Mouse (Mus musculus) adrenal gland, postnatal 25 days (tissue): ENCODE results near the gene Ccdc175. TPM values are rescaled to one million over a fixed set of nuclear protein-coding genes. Genes with fewer than 3 reads are reported as not detected.

Experiments
- DNase-seq: peaks from one replicate; pipeline ENCODE4 v3.0.0; 2021; ENCODE audit warnings: mixed read lengths
- total RNA-seq: library from RNA; stranded (reverse); gene quantifications from 2 replicates; pipeline ENCODE4 v1.2.3, GENCODE M21; 2021

Gene Ccdc175
- total RNA-seq, 1 experiment from 2014 or later, result not detected

DNA sequence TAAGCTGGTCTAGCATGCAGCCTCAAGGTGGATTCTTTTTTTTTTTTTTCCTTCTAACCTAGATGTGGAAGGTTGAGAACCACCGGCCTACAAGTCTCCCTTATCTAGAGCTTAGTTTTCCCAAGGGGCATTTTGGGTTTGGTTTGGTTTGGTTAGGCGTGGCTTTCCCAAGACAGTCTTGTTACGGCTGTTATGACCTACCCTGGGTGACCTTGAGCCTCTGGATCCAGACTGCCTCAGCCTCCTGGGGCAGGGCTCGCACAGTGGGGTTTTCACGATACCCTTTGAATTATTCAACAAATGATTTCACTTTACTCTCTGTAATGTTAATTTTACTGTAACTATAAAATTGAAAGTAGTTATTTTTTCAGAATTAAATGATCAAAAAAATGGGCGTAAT lies 82.1 kb downstream of the Ccdc175 start:
- no peak for DNase-seq

DNA sequence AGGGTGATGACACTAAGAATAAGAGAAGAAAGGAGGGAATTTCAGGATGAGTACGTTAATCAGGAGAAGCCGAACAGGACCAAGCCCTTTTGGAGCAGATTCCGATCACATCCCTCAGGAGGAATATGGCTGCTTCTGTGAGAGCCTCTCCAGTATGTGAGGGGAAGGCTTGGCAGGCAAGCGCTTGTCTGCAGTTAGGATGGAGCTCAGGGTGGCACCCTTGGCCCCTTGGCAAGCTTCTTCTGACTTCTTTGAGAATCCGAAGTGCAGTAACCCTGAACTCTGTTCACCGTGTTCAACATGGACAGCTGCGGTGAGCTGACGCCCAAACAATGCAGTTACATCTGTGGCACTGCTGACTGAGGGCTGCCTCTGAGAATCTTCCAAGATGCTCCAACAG lies 87.9 kb downstream of the Ccdc175 start:
- DNase-seq, result no peak

DNA sequence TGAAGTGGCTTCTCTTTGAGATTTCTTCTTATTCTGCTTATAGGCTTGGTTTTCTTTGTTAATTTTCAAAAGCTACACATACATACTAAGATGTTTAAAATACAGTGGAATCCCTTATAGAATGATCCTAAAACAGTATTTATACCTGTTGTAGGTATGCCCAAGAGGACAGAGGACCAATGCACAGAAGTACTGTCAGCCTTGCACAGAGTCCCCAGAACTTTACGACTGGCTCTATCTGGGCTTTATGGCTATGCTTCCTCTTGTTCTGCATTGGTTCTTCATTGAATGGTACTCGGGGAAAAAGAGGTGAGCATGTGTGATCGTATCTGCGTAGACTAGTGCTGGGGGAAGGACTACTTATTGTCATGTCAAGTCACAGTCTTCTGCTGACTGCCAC lies 95.0 kb downstream of the Ccdc175 start:
- DNase-seq, result no peak

DNA sequence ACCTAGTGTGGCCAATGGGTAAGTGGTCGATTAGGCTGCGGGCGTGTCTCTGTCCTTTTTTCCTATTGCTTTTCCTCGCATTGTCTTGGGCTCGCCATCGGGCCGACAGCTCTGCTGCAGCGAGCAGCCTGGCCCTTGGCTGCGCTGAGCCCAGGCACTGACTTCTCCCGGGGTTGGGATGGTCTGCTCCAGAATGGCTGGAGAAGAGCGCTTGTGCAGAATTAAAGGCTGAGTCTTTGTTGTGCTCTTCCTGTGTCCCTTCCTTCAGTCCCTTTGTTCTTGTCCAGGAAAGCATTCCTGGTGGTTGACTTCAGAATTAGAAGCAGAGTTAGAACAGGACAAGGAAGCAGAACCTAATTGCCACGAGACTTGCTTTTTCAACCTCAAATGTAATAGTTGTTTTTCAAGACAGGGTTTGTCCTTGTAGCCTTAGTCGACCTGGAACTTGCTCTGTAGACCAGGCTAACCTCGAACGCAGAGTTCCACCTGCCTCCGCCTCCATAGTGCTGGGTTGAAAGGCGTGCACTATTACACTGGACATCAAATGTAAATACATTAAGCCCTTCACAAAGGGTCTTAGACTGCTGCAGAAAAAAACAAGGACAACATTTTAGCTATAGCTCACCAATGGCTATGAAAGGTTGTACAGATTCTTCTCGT lies 98.5 kb downstream of the Ccdc175 start:
- DNase-seq, result peak; percentile 4

DNA sequence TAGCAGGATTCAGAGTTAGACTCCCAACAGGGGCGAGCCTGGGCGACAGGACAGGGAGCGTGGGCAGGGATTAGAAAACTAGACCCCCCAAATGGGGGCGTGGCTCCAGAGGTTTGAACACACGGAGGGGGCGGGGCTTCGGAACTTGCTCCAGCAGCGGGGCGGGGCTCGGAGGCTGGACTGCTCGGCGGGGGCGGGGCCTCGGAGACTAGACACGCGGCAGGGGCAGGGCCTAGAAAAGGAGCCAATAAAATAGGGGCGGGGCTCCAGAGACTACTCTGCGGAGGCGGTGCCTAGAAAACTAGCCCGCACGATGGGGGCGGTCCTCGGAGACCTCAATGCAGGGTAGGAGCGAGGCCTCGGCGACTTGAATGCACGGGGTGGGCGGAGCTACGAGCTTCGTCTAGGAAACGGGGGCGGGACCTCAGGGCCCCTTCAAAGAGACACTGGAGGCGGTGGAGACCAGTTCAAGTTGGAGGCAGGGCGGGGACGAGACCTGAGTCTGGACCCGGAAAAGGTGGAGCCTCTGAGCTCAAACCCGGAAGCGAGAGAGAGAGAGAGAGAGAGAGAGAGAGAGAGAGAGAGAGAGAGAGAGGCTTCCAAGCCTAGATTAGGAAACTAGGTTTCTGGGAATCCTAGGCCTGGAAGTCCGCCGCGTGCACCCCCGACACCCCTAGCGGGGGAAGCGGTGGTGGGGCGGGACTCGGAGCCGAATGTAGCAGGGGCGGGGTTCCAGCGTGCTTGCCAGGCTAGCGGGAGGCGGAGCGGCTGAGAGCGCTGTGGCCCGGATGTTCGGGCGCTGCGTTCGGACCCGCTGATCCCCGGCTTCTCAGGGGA lies 99.3 kb downstream of the Ccdc175 start, which contains the start of the genes L3hypdh and Jkamp:
L3hypdh (minus strand) TSS at position 111 of the 837 bp plus-strand sequence.
Jkamp (plus strand) TSS at position 261 of the 837 bp plus-strand sequence.
- peak; percentile 100 for DNase-seq

DNA sequence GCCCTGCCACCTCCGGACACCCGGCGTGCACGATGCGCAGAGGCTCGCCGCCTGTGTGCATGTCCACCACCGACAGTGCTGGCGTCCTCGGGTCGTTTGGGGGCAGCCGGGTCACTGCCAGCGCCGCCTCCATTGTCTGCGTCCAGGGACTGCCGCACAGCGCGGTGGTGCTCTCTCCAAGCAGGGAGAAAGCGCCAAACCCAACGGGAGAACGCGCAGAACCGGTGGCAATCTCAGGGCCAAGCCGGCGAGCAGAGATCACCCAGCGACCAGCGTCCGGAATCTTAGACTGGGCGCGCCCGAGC lies 99.9 kb downstream of the Ccdc175 start:
- DNase-seq, result no peak

DNA sequence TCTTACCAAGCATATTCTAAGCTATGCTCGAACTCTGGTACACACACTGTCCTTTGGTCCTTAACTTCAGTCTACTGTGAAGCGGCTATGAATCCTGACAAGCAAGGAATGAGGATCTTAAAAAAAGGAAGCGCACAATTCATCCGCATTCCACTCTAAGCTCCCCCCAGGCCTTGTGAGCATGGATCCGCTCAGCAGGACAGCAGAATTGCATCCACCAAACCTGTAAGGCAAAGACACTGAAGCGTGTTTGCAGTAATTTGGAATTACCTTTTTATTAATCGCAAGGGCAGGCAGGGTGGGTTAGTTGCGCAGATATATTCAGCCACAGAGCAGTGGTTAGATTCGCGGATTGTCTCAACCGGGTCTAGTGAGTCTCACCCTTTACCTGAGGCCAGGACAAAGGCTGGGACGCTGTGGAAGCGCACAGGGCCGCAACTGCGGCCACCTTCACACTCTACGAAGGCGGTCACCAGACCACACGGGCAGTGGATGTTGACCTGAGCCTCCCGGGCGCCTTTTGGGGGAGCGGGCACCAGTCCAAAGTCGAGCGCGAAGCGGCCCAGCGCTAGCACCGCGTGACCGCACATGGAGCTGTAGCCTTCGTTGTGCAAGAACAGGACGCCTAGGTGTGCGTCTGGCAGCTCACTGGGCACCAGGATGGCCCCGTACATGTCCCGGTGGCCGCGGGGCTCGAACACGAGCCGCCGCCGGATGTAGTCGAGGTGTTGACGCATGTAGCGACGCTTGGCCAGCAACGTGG lies 100.4 kb downstream of the Ccdc175 start:
- DNase-seq, result peak; percentile 61

DNA sequence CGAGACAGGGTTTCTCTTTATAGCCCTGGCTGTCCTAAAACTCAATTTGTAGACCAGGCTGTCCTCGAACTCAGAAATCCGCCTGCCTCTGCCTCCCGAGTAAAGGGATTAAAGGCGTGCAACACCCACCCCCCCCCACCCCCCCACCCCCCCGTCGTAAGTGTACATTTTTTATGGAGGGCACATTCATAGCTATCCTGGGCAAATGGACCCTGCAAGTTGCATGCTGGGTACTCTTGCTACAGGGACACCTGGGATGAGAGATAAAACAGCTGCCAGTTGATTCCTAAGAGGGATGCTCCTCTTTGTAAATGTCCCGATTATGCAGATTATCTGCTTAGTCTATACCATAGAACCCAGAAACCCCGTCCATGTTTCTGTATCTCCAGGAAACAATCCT lies 101.6 kb downstream of the Ccdc175 start:
- no peak for DNase-seq

DNA sequence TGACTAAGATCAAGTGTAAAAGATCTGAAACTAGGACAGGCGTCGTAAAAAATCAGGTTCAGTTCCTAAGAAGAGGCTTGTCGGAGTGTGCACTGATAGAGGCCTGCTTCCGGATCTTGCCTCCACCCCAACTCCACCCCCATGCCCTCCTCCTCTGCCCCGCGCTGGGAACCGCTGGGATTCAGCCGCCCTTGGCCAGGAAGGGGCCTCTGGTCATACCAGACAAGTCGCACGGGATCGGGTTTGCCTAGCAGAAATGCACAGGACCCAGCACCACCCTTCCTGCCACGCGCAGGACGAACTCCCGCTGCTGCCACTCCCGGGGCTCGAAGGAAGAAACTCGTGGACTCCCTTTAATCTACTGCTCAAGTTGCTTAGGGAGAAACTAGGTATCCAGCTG lies 102.5 kb downstream of the Ccdc175 start:
- peak; percentile 46 for DNase-seq

DNA sequence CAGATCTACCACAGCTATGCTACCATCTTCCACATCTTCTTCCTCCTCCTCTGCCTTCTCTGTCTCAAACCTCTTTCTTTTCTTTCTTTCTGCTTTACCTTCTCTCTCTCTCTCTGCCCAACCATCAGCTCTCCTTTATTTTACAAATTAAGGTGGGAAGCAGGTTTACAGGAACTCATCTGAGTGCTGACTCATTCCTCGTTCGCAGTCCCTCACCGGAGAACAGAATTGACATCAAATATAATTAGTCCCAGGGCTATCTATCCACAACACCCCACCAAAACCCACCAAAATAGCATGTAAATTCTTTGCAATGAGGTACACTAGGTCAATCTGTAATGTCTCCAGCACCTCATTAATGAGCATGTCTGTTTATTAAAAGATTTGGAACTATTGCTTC lies 102.9 kb downstream of the Ccdc175 start:
- DNase-seq, result no peak

DNA sequence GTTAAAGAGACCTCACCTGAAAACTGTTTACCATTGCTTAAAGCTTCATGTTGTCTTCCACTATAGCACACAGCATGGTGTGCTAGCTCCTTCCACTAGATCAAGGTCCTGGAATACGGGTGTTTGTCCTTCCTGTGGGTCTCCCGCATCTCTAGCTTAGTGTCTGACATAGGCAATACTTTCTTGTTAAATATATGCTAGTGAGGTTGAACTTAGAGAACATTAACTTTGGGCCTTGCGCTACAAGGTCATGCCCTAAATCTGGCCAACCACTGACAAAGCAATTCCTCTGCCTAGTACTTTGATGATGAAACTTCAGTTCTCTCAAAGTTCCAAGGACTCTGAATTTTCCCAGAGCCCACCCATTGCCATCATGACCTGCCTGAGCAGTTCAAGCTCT lies 106.6 kb downstream of the Ccdc175 start:
- DNase-seq, result no peak

DNA sequence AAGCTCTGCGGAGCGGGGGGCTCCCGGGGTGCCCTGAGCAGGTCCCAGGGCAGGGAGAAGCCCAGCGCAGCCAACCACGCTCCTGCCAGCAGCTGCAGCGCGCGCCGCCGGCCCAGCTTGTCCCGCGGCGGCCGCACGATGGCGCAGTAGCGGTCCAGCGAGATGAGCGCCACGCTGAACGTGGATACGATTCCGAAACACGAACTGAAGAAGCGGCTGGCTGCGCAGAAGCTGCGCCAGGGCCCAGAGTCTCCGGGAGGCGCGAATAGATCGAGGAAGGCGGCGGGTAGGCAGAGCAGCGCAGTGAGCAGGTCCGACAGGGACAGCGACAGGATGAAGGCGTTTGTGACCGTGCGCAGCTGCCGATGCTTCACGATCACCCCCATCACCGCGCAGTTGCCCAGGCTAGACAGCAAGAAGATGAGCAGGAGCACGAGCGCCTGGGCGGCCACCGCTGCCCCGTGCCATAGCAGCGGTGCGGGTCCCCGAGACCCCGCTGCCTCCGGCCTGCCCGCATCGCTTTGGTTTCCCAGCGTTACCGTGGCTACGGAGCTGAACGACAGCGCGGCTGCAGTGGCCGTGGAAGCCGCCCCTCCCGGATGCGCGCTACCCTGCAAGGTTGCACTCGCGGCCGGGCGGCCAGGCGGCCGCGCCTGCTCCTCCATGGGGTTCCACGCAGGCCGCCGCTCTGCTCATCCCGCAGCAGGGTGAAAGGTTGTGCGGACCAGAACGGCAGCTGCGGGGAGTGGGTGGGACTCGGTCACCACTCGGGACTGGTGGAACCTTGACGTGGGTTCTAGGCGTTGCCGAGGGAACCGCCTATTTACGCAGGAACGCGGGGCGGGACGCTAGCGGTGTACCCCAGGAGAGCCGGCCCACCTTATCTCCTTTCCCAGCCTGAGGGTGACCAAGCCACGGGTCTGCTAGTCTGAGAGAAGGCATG lies 114.2 kb downstream of the Ccdc175 start, which contains the start of gene Gpr135:
Gpr135 (minus strand) TSS at position 799 of the 943 bp plus-strand sequence.
- peak; percentile 86 for DNase-seq

DNA sequence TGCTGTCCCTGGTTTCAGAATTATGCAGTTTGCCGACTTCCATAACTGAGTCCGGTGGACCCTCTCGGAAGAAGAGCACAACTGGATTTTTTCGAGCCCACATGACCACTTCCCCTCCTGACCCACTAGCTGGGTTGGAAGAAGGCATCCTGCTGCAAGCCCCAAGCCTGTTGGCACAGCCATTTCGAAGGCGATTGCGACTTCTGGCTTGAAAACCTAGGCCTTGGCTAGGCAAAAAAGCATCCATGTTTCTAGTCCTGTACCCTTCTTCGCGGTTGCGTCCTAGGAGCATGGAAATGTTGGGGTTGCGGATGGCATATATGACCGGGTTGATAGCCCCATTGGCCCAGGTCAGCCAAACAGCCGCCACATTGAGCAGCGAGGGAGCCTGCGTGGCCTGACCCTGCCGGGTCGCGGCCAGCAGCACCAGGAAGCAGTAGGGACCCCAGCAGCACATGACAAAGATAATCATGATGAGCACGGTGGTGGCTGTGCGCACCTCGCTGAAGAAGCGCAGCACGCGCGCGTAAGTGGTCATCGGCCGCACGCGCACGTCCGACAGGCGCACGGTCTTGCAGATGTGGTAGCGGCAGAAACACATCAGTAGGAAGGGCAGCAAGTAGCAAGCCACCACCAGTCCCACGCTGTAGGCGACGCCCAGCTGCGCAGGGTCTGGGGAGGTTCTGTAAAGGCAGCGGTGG lies 115.1 kb downstream of the Ccdc175 start:
- DNase-seq, result no peak

DNA sequence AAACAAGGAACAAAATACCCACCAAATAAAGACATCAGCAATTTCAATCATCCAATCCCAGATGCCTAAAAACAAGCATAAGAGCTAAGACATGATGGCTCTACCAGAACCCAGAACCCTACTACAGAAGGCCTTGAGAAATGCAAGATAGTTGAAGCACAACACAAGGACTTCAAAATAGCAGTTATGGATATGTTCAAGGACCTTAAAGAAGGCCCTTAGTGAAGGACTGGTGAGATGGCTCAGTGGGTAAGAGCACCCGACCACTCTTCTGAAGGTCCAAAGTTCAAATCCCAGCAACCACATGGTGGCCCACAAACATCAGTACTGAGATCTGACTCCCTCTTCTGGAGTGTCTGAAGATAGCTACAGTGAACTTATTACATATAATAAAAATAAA lies 127.0 kb downstream of the Ccdc175 start:
- DNase-seq, result no peak

DNA sequence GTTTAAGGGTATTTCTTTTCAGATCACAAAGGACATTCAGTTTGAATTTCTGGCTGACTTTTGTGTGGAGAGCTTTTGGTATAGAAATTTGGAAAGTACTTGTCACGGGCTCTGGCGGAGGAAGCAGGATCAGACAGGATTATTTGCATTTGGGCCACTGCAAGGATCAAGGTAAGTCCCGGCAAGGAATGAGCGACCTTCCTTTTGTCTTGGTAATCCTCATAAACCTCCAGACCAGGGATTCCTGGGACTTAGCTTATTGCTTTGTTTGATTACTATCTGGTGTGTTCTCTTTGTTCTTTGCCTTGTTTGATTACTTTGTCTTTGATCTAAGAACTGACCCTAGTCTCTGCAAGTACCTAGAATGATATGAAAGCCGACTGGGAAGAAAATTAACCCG lies 131.0 kb downstream of the Ccdc175 start:
- no peak for DNase-seq

DNA sequence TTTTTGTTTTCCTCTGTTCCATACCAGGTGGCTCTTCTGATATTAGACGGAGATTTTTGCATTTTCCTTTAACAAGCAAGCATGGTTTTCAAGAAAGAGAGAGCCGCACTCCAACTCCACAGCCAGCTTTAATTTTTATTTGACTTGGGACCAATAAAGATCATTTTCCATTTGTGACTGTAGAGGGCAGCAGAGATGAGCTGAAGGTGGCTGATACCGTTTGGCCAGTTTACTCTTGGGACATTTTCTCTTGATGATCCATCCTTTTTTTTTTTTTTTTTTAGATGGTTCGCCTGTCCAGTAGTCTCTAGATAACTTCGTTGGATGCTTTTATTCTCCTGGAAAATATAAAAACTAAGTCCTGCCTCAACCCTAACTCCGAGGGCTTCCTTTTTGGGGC lies 131.5 kb downstream of the Ccdc175 start:
- DNase-seq, result no peak

DNA sequence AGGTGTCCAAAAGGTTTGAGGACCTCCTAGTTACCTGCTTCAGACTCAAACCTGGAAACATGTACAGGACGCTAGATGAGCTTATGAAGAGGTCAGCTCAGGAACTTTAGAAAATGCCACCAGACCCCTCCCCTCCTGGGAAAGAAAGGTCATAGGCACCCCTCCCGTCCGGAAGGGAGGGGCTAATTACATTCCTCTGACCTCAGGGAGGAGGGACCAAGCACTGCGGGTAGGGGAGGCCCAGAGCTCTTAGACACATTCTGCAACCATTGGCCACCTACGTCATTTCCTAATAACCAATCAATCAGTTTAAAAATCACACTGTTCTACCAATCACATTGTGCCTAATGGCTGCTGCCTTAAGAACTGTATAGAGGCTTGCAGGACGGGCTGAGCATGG lies 132.3 kb downstream of the Ccdc175 start:
- no peak for DNase-seq
